Mouse (Mus musculus) midbrain, postnatal 0 days (tissue): ENCODE results near the gene Mbd6. TPM values are rescaled to one million over a fixed set of nuclear protein-coding genes. Genes with fewer than 3 reads are reported as not detected.

Experiments used
- ATAC-seq: fragments of 200-750 bp; cut with Nextera tagmentation; 2 replicates; pipeline ENCODE4 v1.8.0; 2017; ENCODE audit warnings: moderate number of reproducible peaks, mild to moderate bottlenecking, moderate TSS enrichment, moderate library complexity; ENCODE audit not compliant: low FRiP score
- DNase-seq: peaks from one replicate; pipeline ENCODE4 v3.0.0-alpha.2; 2015; ENCODE audit warnings: low spot score
- H3K27ac ChIP-seq: fragments of 300-500 bp; sonication (generic); 2 replicates; pipeline ENCODE4 v1.5.1; 2014; ENCODE audit warnings: low read depth, mild to moderate bottlenecking, low read length, mixed read lengths
- H3K27me3 ChIP-seq: fragments of 300-500 bp; sonication (generic); 2 replicates; pipeline ENCODE4 v1.6.1; 2014; ENCODE audit warnings: low read length, control low read depth, mixed read lengths; ENCODE audit not compliant: insufficient read depth
- H3K36me3 ChIP-seq: fragments of 300-500 bp; sonication (generic); 2 replicates; pipeline ENCODE4 v1.6.1; 2014; ENCODE audit warnings: low read length, control low read depth, mixed read lengths; ENCODE audit not compliant: insufficient read depth
- H3K4me1 ChIP-seq: fragments of 300-500 bp; sonication (generic); 2 replicates; pipeline ENCODE4 v1.6.1; 2014; ENCODE audit warnings: mild to moderate bottlenecking, control low read depth, antibody characterized with exemption, low read length, mixed read lengths; ENCODE audit not compliant: insufficient read depth
- H3K4me2 ChIP-seq: fragments of 300-500 bp; sonication (generic); 2 replicates; pipeline ENCODE4 v1.6.1; 2014; ENCODE audit warnings: low read depth, mild to moderate bottlenecking, low read length, mixed read lengths; ENCODE audit not compliant: poor library complexity, severe bottlenecking
- H3K4me3 ChIP-seq: fragments of 300-500 bp; sonication (generic); 2 replicates; pipeline ENCODE4 v1.5.1; 2014; ENCODE audit warnings: low read depth, mild to moderate bottlenecking, low read length, moderate library complexity
- H3K9ac ChIP-seq: fragments of 300-500 bp; sonication (generic); replicated peaks from 2 replicates; pipeline ENCODE4 v1.6.1; 2014; ENCODE audit warnings: mild to moderate bottlenecking, low read length, moderate library complexity, mixed read lengths; ENCODE audit not compliant: poor library complexity, severe bottlenecking
- H3K9me3 ChIP-seq: fragments of 300-500 bp; sonication (generic); 2 replicates; pipeline ENCODE4 v1.6.1; 2016; ENCODE audit warnings: low read length, control low read depth
- CTCF ChIP-seq: IDR thresholded peaks from 2 replicates; pipeline ENCODE4 v1.5.1; 2016; ENCODE audit warnings: antibody characterized with exemption, mild to moderate bottlenecking
- WGBS: fragments of 180-500 bp; shearing (Covaris S2); extraction: QIAGEN DNeasy Blood & Tissue Kit; methylation state at CpG from one replicate; pipeline ENCODE4 v1.1.7; 2014; 5-methylcytosine and 5-hydroxymethylcytosine counted together
- polyA plus RNA-seq: library from polyadenylated mRNA; unstranded; fragments of >200 nt; fragmentation: Nextera tagmentation; extraction: Ambion mirVana; gene quantifications from 2 replicates; pipeline ENCODE4 v1.2.1, GENCODE M21; 2015
- total RNA-seq: library from RNA; depleted of rRNA; stranded (reverse); fragments of >200 nt; gene quantifications from 2 replicates; pipeline ENCODE4 v1.2.3, GENCODE M21; 2014

Gene Mbd6
- total and polyA plus RNA-seq, 2 experiments from 2014 or later, result 8.2 to 11.2 TPM

DNA sequence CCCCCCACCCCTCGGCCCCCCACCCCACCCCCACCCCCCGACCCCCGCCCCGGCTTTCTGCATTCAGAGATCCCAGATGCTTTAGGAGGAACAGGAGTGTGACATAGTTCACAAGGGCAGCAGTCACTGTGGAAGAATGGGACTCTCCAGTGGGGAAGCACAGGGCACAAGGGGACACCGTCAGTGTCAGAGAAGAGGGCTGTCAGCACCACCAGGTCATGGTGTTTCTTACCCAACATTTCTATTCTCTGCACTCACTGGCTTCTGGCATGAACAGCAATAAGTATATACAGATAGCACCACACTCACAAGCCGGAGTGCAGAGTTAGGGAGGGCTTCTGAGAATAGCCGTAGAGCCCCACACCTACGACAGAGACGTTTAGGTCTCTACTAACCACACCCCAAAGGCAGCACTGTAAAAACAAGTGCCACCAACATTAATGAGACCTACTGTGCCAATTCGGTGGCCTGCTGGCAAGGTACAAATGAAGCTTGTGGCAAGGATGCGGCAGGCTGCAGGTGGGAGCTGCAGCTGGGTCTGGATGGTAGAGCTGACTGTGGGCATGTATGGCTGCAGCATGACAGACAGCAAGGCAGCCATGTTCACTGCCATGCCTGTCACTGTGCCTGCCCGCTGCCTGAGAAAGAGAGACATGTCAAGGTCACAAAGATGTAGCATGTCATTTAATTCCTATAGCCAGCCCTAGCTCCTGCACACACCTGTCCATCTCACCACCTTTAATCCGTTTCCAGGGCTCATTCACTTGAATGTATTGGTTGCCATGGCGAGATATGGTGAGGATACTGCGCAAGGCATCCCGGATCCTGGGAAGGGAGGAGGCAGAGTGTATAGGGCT lies 8.4 kb upstream of the Mbd6 start:
- no peak overlapping the region for H3K4me3 ChIP-seq
- no peaks in the 10 kb centered on the region for H3K4me1 ChIP-seq
- TF ChIP-seq CTCF, result no peak
- H3K9me3 ChIP-seq, result no peaks in the 10 kb centered on the region
- H3K36me3 ChIP-seq, result peaks cover 64% of the 10 kb centered on the region
- ATAC-seq (no peak), DNase-seq (no peak)
- H3K4me2 ChIP-seq, result no peak overlapping the region
- no peaks in the 10 kb centered on the region for H3K27me3 ChIP-seq
- H3K9ac ChIP-seq, result no peak overlapping the region
- H3K27ac ChIP-seq, result no peak overlapping the region
- 90% methylated on average over 16 of the region's 16 CpGs for WGBS

DNA sequence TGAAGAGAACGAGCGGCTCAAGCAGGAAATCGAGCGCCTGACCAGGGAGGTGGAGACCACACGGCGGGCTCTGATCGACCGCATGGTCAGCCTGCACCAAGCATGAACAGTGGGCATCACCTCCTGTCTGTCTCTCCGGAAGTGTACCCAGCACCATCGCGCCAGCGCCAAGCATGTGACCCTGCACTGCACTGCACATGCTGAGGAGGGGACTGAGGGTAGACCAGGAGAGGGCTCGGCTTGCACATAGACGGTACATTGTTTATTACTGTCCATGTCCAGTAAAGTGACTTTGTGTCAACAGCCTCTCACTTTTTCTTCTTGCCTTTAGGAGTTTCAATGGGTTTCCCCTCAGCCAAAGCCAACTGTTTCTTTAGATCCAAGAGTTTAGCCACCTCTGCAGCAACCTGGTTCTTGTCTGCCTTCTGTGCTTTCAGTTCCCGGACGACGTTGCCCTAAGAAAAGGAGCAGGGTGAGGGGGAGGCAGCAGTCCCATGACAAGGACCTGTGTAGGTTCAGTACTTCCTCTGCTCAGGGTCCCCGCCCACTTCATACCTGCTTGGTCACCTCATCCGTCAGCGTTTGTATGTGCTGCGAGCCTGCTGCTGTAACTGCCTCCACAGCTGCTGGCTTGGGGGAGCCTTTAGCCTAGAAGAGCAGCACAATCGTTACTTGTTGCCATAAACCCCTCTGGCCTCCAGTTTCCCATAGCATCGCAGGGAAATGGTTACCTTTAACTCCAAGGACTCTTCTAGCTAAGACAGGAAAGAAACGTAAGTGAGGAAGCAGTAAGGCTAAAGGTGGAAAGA lies 7.4 kb upstream of the Mbd6 start:
- Histone ChIP-seq H3K4me2 (no peak overlapping the region), H3K9ac (no peak overlapping the region), H3K9me3 (no peaks in the 10 kb centered on the region), H3K36me3 (peaks cover 61% of the 10 kb centered on the region), H3K27ac (no peak overlapping the region), H3K4me3 (no peak overlapping the region), H3K4me1 (peaks cover 3% of the 10 kb centered on the region; the same call in 1 of the 2 replicates), H3K27me3 (no peaks in the 10 kb centered on the region)
- no peak for TF ChIP-seq CTCF
- 92% methylated on average over 24 of the region's 24 CpGs for WGBS
- ATAC-seq (no peak), DNase-seq (no peak)

DNA sequence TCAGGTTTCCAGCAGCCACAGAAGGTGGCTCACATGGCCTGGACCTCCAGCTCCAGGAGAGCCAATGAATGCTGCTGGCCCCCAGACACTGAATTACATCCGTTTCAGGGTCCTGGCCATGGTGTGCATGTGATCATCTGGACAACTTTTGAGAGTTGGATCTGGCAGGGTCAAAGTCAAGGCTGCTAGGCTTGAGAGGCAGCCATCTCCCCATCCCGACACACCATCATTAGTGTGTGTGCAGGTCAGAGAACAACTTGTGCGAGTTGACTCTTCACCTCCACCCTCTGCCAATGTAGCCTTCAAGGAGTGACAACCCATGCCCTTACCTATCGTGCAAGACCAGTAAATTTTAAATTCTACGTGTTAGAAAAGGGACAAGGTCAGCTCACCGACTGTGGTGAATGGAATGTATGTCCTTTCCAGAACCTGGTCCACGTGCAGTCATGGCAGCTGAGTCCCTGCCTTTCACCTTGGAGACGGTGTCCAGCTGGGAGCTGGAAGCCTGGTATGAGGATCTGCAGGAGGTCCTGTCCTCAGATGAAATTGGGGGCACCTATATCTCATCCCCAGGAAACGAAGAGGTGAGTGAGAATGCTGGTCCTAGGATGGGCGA lies 6.2 kb upstream of the Mbd6 start:
- peaks cover 54% of the 10 kb centered on the region for H3K36me3 ChIP-seq
- H3K27me3 ChIP-seq, result no peaks in the 10 kb centered on the region
- peaks cover 3% of the 10 kb centered on the region; the same call in 1 of the 2 replicates for H3K4me1 ChIP-seq
- no peaks in the 10 kb centered on the region for H3K9me3 ChIP-seq
- ATAC-seq, result no peak
- 93% methylated on average over 10 of the region's 10 CpGs for WGBS
- no peak overlapping the region for H3K4me2 ChIP-seq
- no peak overlapping the region for H3K4me3 ChIP-seq
- no peak for DNase-seq
- H3K9ac ChIP-seq, result no peak overlapping the region
- no peak overlapping the region for H3K27ac ChIP-seq
- TF ChIP-seq CTCF, result no peak

DNA sequence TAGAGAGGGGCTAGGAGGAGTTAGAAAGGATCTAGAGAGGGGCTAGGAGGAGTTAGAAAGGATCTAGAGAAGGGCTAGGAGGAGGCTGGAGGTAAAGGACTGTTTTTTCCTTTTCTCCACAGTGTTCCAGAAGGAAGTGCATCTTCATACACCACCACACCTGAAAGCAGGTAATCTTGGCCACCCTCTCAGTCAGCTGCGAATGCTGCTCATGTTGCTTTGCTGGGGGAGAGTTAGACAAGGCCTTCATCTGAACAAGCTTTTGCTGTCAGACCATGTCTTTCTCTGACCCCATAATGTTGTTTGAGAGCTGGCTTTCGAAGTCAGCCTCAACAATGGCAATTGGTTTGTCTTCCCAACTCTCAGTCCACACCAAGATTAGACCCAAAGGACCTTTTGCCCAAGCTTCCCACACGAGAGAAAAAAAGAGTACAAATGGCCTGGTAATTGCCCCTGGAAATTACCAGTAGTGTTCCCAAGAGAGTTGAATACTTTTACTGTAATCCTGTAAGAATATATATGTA lies 4.8 kb upstream of the Mbd6 start:
- no peak for TF ChIP-seq CTCF
- Histone ChIP-seq H3K27ac (no peak overlapping the region), H3K4me2 (no peak overlapping the region), H3K4me3 (no peak overlapping the region), H3K36me3 (peaks cover 42% of the 10 kb centered on the region), H3K4me1 (peaks cover 3% of the 10 kb centered on the region; the same call in 1 of the 2 replicates), H3K9me3 (no peaks in the 10 kb centered on the region), H3K9ac (no peak overlapping the region), H3K27me3 (no peaks in the 10 kb centered on the region)
- WGBS, result 88% methylated on average over 3 of the region's 3 CpGs
- no peak for DNase-seq
- no peak for ATAC-seq

DNA sequence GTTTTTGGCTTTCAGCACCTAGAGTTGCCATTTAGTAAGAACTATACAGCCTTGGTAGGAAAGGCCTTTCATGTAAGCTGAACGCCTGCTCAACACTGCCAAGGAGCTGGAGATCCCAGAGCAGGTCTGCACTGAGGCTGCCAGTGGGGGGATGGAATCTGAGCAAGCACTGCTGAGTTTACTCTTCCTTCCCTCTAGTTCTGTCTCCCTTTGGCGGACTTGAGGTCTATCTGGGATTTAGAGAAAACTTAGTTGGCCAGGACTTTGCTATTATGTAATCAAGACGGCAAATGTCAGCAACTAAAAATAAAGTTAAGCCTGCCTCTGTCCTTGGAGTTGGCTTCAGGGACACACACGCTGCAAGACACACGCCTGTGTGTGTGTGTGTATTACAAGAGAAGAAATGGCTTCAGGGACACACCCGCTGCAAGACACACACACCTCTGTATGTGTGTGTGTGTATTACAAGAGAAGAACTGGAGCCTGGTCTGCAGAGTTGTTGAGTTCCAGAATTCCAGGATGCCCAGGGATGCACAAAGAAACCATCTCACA lies 4.2 kb upstream of the Mbd6 start:
- Histone ChIP-seq H3K4me1 (peaks cover 3% of the 10 kb centered on the region; the same call in 1 of the 2 replicates), H3K9ac (no peak overlapping the region), H3K36me3 (peaks cover 42% of the 10 kb centered on the region), H3K27me3 (no peaks in the 10 kb centered on the region), H3K4me2 (no peak overlapping the region), H3K4me3 (no peak overlapping the region), H3K9me3 (no peaks in the 10 kb centered on the region), H3K27ac (no peak overlapping the region; the same call in 1 of the 2 replicates)
- WGBS, result 89% methylated on average over 6 of the region's 6 CpGs
- DNase-seq, result no peak
- no peak for ATAC-seq
- no peak for TF ChIP-seq CTCF
